Mouse (Mus musculus) thymus, adult 2 months (tissue): ENCODE results near the gene Aknad1. TPM values are rescaled to one million over a fixed set of nuclear protein-coding genes. Genes with fewer than 3 reads are reported as not detected.

Experiments
- DNase-seq: peaks from one replicate; pipeline ENCODE4 v3.0.0; 2021
- H3K27ac ChIP-seq: fragments of 200-500 bp; 2 replicates; pipeline ENCODE4 v1.5.1; 2012; ENCODE audit warnings: low read length, control low read depth; ENCODE audit not compliant: control insufficient read depth, insufficient read depth
- H3K27me3 ChIP-seq: fragments of 200-500 bp; 2 replicates; pipeline ENCODE4 v1.6.1; 2012; ENCODE audit warnings: mild to moderate bottlenecking, low read length, moderate library complexity, mixed read lengths; ENCODE audit not compliant: control insufficient read depth, insufficient read depth
- H3K36me3 ChIP-seq: fragments of 200-500 bp; 2 replicates; pipeline ENCODE4 v1.6.1; 2012; ENCODE audit warnings: mild to moderate bottlenecking, low read length, moderate library complexity; ENCODE audit not compliant: control insufficient read depth, insufficient read depth
- H3K4me1 ChIP-seq: fragments of 200-500 bp; replicated peaks from 2 replicates; pipeline ENCODE4 v1.6.1; 2012; ENCODE audit warnings: low read length; ENCODE audit not compliant: control insufficient read depth, insufficient read depth
- H3K4me3 ChIP-seq: fragments of 200-500 bp; 2 replicates; pipeline ENCODE4 v1.5.1; 2012; ENCODE audit warnings: mild to moderate bottlenecking, low read length, control low read depth, moderate library complexity; ENCODE audit not compliant: control insufficient read depth, insufficient read depth
- CTCF ChIP-seq: fragments of 200-500 bp; IDR thresholded peaks from 2 replicates; pipeline ENCODE4 v1.5.1; 2012; ENCODE audit warnings: mild to moderate bottlenecking, control low read depth, low read length, moderate library complexity, borderline replicate concordance; ENCODE audit not compliant: control insufficient read depth, poor library complexity, insufficient read depth; ENCODE audit errors: extremely low read depth
- POLR2A ChIP-seq: fragments of 200-500 bp; IDR thresholded peaks from 2 replicates; pipeline ENCODE4 v1.6.1; 2012; ENCODE audit warnings: mild to moderate bottlenecking, low read length, control low read depth, moderate library complexity; ENCODE audit not compliant: control insufficient read depth, poor library complexity, insufficient read depth; ENCODE audit errors: extremely low read depth
- WGBS: fragments of 180-500 bp; shearing (Covaris S2); methylation state at CpG from one replicate; pipeline ENCODE4 v1.1.7; 2018; 5-methylcytosine and 5-hydroxymethylcytosine counted together
- polyA plus RNA-seq: library from polyadenylated mRNA; depleted of rRNA; stranded (reverse); fragments of >200 nt; gene quantifications from 2 replicates; pipeline ENCODE4 v1.2.3, GENCODE M21; 2012

Gene Aknad1
- polyA plus RNA-seq, 1 experiment = 0.05 TPM

DNA sequence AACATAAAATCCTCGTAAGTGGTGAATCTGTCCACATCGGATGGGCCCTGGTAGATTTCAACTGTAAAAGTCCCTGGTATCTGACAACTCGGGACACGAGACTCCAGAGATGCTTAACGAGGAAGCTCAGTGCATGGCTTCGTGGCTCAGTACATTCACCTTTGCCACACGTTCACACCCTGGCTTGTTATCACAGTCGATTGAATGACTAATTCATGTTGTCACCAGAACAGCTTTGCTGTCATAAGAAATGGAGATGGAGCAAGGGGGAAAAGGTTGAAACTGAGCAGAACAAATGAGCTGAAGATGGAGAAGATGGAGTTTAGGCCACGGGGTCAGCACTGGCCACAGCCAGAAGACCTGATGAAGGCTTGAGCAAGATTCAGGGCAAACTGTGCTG, 18.1 kb downstream of the Aknad1 start:
- 86% methylated on average over 9 of the region's 9 CpGs for WGBS
- TF ChIP-seq CTCF (no peak), POLR2A (no peak)
- no peak overlapping the region for H3K4me3 ChIP-seq
- H3K27me3 ChIP-seq = no peaks in the 10 kb centered on the region
- no peak for DNase-seq
- H3K36me3 ChIP-seq = no peaks in the 10 kb centered on the region
- H3K4me1 ChIP-seq = no peaks in the 10 kb centered on the region
- no peak overlapping the region for H3K27ac ChIP-seq

DNA sequence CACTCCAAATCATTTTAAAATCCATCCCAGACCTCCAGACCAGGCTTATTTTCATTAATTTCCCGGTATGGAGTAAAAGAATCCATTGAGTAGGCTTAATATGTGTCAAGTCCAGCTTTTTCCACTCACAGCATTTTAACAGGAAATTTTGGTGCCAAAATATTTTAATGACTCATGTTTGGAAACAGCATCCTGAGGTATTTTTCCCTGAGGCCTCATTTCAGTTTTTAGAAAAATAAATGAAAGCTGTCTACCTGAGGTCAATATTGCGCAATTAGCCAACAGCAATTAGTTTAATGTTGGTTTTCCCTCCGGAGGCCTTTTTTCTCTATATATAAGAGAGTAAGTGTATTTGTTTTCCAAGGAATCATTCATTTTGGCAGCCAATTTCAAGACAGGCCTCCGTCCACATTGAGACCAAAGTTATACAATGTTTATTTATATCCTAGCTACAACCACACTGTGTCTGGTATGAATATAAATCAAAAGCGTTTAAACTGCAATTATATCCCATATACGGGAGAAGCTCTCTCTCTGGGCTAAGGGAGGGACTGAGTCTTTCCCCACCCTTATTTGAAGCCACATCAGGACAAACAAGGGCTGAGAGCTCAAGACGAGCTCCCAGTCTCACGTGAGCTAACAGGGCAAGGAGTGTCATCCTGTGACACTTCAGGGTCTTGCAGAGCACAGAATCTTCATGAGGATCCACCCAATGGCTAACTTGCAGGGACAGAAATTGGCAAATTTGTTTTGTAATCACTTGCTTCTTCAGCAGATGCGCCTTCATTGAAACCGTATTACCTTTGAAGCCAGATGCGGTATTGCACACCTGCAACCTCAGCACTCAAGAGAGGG, 20.3 kb downstream of the Aknad1 start:
- Histone ChIP-seq H3K4me3 (no peak overlapping the region), H3K27me3 (no peaks in the 10 kb centered on the region), H3K4me1 (no peaks in the 10 kb centered on the region), H3K27ac (no peak overlapping the region), H3K36me3 (no peaks in the 10 kb centered on the region)
- TF ChIP-seq CTCF (no peak), POLR2A (no peak)
- DNase-seq = no peak
- WGBS = 91% methylated on average over 11 of the region's 11 CpGs

DNA sequence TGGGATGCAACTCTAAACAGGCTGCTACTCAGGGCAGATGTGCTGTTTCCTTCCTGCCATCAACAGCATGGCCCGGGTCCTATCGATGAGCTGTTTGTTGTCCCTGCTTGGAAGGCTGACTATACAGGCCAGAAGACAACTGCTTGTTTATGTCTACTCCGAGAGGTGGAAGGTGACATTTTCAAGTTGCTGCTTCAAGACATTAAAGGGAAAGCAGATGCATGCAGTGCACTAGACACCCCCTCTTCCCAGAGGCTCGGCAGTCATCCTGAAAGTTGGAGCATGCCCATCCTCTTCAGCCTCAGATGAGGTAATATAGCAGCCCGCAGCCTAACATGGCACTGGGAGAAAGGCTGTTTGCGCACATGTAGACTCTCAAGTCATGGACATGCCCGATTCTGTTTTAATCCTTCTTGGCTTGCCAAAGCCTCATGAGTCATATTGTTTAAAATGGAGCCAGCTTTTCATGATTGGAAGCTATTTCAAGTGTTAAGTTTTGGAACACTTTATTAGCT, 23.2 kb downstream of the Aknad1 start:
- 71% methylated on average over 7 of the region's 7 CpGs for WGBS
- Histone ChIP-seq H3K27ac (no peak overlapping the region), H3K4me3 (no peak overlapping the region), H3K27me3 (no peaks in the 10 kb centered on the region), H3K4me1 (no peaks in the 10 kb centered on the region), H3K36me3 (no peaks in the 10 kb centered on the region)
- TF ChIP-seq POLR2A (no peak), CTCF (no peak)
- DNase-seq = no peak

GRCm38 (mm10) chr3:108763691-108764090, 24.2 kb downstream of the Aknad1 start:
- H3K4me1 ChIP-seq = no peaks in the 10 kb centered on the region
- no peak for TF ChIP-seq CTCF
- TF ChIP-seq POLR2A = no peak
- no peak for DNase-seq
- H3K27ac ChIP-seq = no peak overlapping the region
- H3K27me3 ChIP-seq = no peaks in the 10 kb centered on the region
- no peak overlapping the region for H3K4me3 ChIP-seq
- 77% methylated on average over 2 of the region's 2 CpGs for WGBS
- no peaks in the 10 kb centered on the region for H3K36me3 ChIP-seq

- Histone ChIP-seq H3K36me3 (no peaks in the 10 kb centered on the region), H3K27me3 (no peaks in the 10 kb centered on the region), H3K4me1 (no peaks in the 10 kb centered on the region), H3K4me3 (no peak overlapping the region), H3K27ac (no peak overlapping the region)
- 55% methylated on average over 7 of the region's 7 CpGs for WGBS
- no peak for TF ChIP-seq CTCF
- TF ChIP-seq POLR2A = no peak
- DNase-seq = no peak
Observed at GRCm38 (mm10) chr3:108764976-108765375, 25.5 kb downstream of the Aknad1 start.

- no peak for DNase-seq
- H3K4me1 ChIP-seq = no peaks in the 10 kb centered on the region
- WGBS = 91% methylated on average over 7 of the region's 7 CpGs
Observed at GRCm38 (mm10) chr3:108765476-108765875, 26.0 kb downstream of the Aknad1 start.

DNA sequence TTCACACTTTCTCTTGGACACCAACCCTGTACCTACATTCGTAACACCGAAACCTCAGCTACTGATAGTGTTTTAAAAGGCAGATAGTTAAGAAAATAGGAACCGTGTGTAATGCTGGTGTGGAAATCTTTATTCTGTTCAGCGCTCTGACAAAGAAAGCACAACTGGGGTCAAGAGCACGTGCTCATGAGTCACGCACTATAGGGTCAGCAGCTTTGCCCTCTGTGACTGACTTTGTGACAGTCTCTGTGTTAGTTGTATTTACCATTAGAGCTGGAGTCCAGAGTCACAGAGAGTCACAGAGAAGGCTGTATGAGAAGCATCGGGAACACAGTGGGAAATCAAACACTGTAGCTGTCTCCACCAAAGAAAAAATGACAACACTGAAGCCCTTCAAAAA, 27.5 kb downstream of the Aknad1 start:
- H3K36me3 ChIP-seq = no peaks in the 10 kb centered on the region
- TF ChIP-seq POLR2A = no peak
- no peak for TF ChIP-seq CTCF
- H3K4me3 ChIP-seq = no peak overlapping the region
- 83% methylated on average over 7 of the region's 7 CpGs for WGBS
- no peaks in the 10 kb centered on the region for H3K4me1 ChIP-seq
- DNase-seq = no peak
- H3K27me3 ChIP-seq = no peaks in the 10 kb centered on the region
- no peak overlapping the region for H3K27ac ChIP-seq

More at GRCm38 (mm10) chr3:108765476-108765875, 26.0 kb downstream of the Aknad1 start:
- Histone ChIP-seq H3K27me3 (no peaks in the 10 kb centered on the region), H3K4me3 (no peak overlapping the region), H3K36me3 (no peaks in the 10 kb centered on the region), H3K27ac (no peak overlapping the region)
- TF ChIP-seq POLR2A (no peak), CTCF (no peak)

DNA sequence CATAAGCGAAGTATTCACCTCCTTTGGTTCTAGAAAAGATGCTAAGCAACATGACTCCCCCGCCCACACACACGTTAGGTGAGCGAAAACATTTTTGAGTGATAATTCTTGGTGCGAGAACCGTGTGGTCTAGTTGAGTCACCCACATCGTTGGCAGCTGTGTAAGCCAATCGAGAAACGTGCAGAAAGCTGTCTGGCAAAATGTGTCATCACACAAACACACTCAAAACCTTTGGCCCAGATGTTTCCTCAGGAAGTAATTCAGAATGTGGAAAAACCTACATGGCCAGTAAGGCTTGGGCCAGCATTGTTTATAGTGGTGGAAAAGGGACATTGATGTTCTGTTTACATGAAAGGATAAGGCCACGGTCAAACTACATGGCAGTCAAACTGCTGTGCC, 28.0 kb downstream of the Aknad1 start:
- no peaks in the 10 kb centered on the region for H3K27me3 ChIP-seq
- no peaks in the 10 kb centered on the region for H3K4me1 ChIP-seq
- no peaks in the 10 kb centered on the region for H3K36me3 ChIP-seq
- no peak overlapping the region for H3K4me3 ChIP-seq
- 29% methylated on average over 10 of the region's 10 CpGs for WGBS
- no peak for TF ChIP-seq POLR2A
- TF ChIP-seq CTCF = no peak
- DNase-seq = no peak
- H3K27ac ChIP-seq = no peak overlapping the region
